Mouse (Mus musculus) MEL (cell line): ENCODE measurements around the gene Tead1.

Experiments
- BHLHE40 ChIP-seq: IDR thresholded peaks from 2 replicates; pipeline ENCODE4 v1.6.1; 2012; ENCODE audit warnings: low read depth, mild to moderate bottlenecking, inconsistent platforms, low read length, improper control_type of control experiment, borderline replicate concordance
- CHD2 ChIP-seq: IDR thresholded peaks from 2 replicates; pipeline ENCODE4 v1.6.1; 2011; ENCODE audit warnings: low read length, improper control_type of control experiment
- CTCF ChIP-seq, 3 experiments: IDR thresholded peaks in 2 of 3; conservative IDR thresholded peaks in 1 of 3; 2 replicates each; pipeline ENCODE4 v1.5.1; 2011 to 2012; ENCODE audit warnings: low read length in 3 of 3, low read depth in 2 of 3, mild to moderate bottlenecking in 2 of 3, improper control_type of control experiment in 1 of 3, inconsistent platforms in 1 of 3, mixed read lengths in 1 of 3, moderate library complexity in 1 of 3; ENCODE audit not compliant: control insufficient read depth in 1 of 3, insufficient read depth in 1 of 3, poor library complexity in 1 of 3, severe bottlenecking in 1 of 3
- E2F4 ChIP-seq: IDR thresholded peaks from 2 replicates; pipeline ENCODE4 v1.6.1; 2011; ENCODE audit warnings: low read depth, low read length, improper control_type of control experiment, borderline replicate concordance
- EP300 ChIP-seq, 2 experiments: IDR thresholded peaks; 2 replicates each; pipeline ENCODE4 v1.6.1; 2011; ENCODE audit warnings: improper control_type of control experiment in 2 of 2, low read length in 2 of 2, low read depth in 1 of 2, mild to moderate bottlenecking in 1 of 2
- GABPA ChIP-seq: IDR thresholded peaks from 2 replicates; pipeline ENCODE4 v1.6.1; 2012; ENCODE audit warnings: low read depth, mild to moderate bottlenecking, inconsistent platforms, low read length, improper control_type of control experiment, moderate library complexity
- MYC ChIP-seq: IDR thresholded peaks from 2 replicates; pipeline ENCODE4 v1.6.1; 2011; ENCODE audit warnings: low read depth, mild to moderate bottlenecking, low read length, improper control_type of control experiment, moderate library complexity
- POLR2A ChIP-seq, 2 experiments: IDR thresholded peaks; 2 replicates each; pipeline ENCODE4 v1.6.1; 2011 to 2012; ENCODE audit warnings: low read length in 2 of 2, mild to moderate bottlenecking in 2 of 2, control low read depth in 1 of 2, improper control_type of control experiment in 1 of 2, low read depth in 1 of 2, moderate library complexity in 1 of 2; ENCODE audit not compliant: control insufficient read depth in 1 of 2, insufficient read depth in 1 of 2, poor library complexity in 1 of 2
- RAD21 ChIP-seq: IDR thresholded peaks from 2 replicates; pipeline ENCODE4 v1.6.1; 2011; ENCODE audit warnings: mild to moderate bottlenecking, low read depth, low read length, improper control_type of control experiment
- TCF12 ChIP-seq: IDR thresholded peaks from 2 replicates; pipeline ENCODE4 v1.6.1; 2014; ENCODE audit warnings: low read depth, mild to moderate bottlenecking, inconsistent platforms, low read length, improper control_type of control experiment, moderate library complexity
- USF1 ChIP-seq: IDR thresholded peaks from 2 replicates; pipeline ENCODE4 v1.6.1; 2014; ENCODE audit warnings: low read depth, mild to moderate bottlenecking, inconsistent platforms, low read length, improper control_type of control experiment, moderate library complexity
- ZKSCAN1 ChIP-seq: IDR thresholded peaks from 2 replicates; pipeline ENCODE4 v1.6.1; 2012; ENCODE audit warnings: low read depth, mild to moderate bottlenecking, inconsistent platforms, low read length, improper control_type of control experiment, moderate library complexity
- ZMIZ1 ChIP-seq: IDR thresholded peaks from 2 replicates; pipeline ENCODE4 v1.6.1; 2012; ENCODE audit warnings: low read depth, mild to moderate bottlenecking, inconsistent platforms, low read length, improper control_type of control experiment, moderate library complexity

DNA sequence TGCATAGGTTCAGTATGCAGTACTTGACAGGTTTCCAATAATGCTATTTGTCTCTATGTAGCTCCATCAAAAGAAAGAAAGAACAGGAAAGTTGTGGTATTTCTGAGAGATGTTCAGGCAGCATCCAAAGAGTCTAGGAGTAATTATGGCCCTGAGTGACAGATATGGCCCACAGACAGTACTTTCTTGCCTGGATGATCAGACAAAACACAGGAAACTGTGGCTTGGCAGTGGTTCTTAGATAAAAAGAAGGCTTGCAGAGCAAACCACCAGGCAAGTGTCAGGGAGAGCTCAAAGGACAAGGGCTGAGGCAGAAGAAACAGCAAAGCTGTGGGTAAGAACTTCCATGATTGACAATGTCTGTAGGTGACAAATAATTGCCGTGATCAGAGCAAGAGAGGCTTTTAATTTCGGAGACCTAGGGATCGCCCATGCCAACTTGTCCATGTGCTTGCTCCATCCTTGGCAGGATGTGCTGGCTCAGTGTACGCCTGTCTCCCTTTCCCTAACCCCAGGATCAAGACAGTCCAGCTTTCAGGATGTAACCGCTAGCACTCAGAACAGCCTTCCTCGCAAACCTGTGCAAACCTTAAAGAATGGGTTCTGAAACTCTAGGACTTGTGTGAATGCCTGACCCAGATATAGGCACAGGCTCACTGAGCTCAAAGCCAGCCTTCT, 35.1 kb upstream of the Tead1 start:
- TF ChIP-seq EP300 (IDR thresholded peaks at IDR 0.05; ENCODE audit: low read depth in 1 of 2, low read length in 2 of 2) (no peak), POLR2A (IDR thresholded peaks at IDR 0.05; ENCODE audit: control insufficient read depth in 1 of 2, insufficient read depth in 1 of 2, low read depth in 1 of 2, low read length in 2 of 2, poor library complexity in 1 of 2) (no peak), MYC (no peak), CTCF (IDR thresholded peaks at IDR 0.05 in 2 of 3, conservative IDR thresholded peaks at IDR 0.05 in 1 of 3; ENCODE audit: control insufficient read depth in 1 of 3, insufficient read depth in 1 of 3, low read depth in 2 of 3, low read length in 3 of 3, poor library complexity in 1 of 3, severe bottlenecking in 1 of 3) (no peak), RAD21 (no peak), GABPA (no peak), BHLHE40 (no peak), CHD2 (no peak), E2F4 (no peak), USF1 (no peak), ZMIZ1 (no peak), ZKSCAN1 (no peak), TCF12 (no peak)
